Mouse (Mus musculus): Measurements from ENCODE around the gene Stmn1.
A peak's percentile ranks its signal among the peaks of the same experiment; 100 is the strongest.

Gene Stmn1

DNA sequence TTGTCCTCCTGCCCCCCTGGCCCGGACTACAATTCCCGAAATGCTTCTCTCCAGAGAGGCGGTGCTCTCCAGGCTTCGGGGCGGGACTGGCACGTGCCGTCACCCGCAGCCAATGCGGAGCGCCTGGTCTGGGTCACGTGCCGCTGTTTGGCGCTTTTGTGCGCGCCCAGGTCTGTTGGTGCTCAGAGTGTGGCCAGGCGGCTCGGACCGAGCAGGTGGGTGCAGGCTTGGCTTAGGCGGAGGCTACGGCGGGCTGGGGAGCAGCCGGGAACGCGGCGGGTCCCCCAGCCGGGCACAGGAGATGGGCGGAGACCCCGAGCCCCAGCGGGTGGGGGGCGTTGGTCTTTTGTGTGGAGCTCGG is at the start of gene Stmn1:
Gene Stmn1, plus strand, starts transcription at position 106 of the 361 bp plus-strand sequence.
- DNase-seq (ENCODE audit: inconsistent ontology term), result peak; percentile 94

DNA sequence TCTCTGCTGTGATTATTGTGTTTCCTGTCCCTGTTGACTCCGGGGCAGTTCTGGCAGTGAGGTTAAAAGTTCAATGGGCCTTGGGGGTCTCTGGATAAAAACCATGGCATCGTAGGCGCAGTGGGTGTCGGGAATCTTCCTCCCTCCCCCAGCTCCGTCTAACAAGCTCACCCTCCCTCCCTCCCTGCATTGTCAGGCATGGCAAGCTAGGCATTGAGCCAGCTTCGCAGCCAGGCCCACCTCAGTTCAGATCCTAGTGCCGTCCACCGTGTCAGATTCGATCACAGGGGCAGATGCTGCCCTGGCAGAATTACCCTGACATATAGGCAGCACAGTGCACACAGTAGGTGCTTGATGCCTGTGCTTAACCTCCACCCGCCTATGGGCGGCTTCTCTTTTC is 46.1 kb upstream of the Stmn1 start:
- DNase-seq (ENCODE audit: inconsistent ontology term), result no peak

DNA sequence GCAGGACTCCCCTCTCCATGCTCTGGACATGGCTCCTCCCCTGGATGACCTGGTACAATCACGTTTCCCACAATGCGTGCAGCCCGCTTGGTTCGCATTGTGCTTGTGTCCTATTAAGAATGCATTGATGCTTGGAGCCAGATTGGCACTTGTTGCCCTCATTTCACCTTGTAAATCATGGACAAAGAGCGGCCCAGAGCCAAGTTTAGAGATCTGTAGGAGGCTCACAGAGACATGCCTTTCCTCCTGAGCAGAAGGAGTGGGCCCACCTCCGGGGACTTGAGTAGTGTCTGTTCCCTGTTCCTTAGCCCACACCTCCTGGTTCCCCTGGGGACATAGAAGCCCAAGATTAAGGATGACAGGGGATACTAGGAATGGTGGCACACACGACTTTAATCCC is 44.2 kb upstream of the Stmn1 start:
- no peak for DNase-seq (ENCODE audit: inconsistent ontology term)

DNA sequence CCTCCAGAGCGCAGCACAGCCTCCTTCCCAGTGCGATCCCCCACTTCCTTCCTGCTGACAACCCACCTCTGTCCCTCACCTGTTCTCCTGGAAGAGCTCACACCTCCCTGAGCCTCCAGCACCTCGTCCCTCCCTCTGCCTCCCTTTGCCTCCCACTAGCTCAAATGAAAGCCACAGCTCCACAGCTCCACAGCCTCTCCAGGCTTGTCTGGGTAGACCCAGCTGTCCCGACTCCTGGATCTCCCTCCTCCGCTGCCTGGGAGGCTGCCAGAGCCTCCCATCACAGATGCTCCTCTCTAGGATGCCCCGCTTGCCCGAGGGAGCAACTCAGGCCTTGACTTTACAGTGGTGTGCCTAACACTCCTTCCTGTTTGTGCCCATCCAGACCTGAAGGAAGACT is 43.0 kb upstream of the Stmn1 start:
- no peak for DNase-seq (ENCODE audit: inconsistent ontology term)

DNA sequence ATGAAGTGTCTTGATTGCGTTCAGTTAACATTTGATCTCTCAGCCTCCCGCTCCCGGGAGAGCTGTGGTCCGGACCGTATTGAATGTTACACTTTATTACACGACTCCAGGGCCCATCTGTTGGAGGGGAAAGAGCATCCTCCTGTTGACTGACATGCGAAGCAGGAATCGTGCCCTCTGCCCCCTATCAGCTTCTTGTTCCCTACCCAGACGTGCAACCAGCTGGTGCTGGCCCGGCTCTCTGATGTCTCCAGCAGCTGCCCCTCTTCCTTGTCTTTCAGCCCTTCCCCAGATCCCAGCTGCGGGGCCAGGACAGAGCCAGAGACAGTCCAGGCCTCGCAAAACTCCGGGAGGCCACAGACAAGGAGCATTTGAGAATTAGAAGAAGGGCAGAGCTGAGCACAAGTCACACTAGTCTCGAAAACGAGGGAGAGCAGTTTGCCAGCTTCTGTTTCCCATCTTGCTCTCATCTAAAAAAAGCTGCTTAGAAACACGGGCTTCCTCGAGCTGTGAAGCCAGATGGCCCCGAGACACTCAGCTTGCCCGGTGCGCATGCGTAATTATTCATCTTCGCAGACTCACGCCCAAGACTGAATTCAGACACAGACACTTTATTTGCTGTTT is 37.6 kb upstream of the Stmn1 start:
- DNase-seq (ENCODE audit: inconsistent ontology term), result no peak

DNA sequence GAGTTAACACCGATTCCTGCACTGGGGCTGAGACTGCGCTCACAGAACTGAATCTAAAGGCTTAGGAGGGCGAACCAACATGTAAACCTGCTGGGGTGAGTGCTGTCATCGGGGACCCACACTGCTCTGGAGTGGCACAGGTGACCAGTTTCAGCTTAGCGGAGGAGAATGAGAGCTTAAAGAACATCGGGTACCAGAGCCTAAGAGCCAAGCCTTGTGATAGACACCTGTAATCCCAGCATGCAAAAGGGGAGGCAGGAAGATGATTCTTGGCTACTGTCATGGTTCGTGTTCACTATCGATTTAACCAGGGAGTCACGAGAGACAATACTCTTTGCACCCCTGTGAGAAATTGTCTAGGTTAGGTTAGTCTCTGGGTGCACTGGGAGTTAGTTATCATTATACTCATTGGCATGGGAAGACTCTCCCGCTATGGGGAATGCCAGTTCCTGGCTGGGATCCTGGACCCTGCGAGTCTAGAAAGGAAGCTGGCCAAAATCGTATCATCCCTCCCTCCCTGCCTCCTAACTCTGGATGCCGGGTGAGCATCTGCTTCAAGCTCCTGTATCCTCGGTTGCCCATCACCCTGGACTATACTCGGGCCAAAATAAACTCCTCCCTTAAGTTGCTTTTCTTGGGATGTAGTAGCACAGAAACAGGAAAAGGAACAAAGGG is 35.3 kb upstream of the Stmn1 start:
- no peak for DNase-seq (ENCODE audit: inconsistent ontology term)

DNA sequence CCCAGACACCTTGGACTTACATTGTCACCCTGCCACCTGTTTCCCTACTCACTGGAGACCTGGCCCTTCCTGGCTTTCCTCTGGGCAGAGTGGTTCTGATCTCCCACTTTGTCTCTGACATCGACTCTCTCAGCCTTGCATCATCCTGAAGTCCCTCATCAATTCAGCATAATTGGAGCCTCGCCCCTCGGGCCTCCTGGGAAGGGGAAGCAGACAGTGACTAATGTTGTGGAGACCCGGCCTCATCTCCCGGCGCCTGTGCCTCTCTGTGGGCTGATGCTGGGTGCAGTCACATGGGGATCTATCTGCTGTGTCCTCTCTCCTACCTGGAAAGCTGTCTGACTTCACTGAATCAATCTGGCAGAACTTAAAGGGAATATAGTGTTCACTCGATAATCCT is 31.9 kb upstream of the Stmn1 start:
- no peak for DNase-seq (ENCODE audit: inconsistent ontology term)

DNA sequence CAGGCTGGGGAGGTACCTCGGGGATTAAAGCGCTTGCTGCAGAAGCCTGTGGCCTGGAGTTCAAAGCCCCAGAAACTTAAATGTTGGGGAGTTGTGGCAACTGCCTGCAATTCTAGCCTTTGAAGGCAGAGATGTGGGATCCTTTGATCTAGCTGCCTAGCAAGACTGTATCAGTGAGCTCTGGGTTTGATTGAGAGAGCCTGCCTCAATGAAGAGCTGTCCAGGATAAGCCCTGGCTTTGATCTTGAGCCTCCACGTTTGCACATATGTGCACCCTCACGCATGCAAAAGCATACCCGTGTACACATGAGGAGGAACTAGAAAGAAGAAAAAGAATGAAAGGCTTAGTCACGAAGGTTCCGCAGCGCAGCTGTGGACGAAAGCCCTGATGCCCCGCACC is 31.5 kb upstream of the Stmn1 start:
- no peak for DNase-seq (ENCODE audit: inconsistent ontology term)

DNA sequence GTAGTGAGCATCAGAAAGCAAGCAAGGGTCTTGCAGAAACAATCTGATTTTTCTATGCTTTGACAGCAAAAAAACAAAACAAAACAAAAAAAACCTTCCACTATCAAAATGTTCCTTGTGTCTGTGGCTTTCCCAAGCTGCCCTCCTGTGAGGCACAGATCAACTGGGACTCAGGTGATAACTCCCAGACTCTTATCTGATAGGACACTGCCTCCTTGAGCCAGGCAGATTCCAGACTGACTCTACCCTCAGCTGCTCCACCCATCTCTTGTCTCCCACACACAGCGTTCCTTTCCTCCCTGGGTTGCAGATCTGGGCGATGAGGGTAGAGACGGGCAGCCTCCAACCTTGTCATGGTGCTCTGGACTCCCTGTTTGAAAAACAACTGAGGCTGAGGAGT is 29.0 kb upstream of the Stmn1 start:
- DNase-seq (ENCODE audit: inconsistent ontology term), result no peak

DNA sequence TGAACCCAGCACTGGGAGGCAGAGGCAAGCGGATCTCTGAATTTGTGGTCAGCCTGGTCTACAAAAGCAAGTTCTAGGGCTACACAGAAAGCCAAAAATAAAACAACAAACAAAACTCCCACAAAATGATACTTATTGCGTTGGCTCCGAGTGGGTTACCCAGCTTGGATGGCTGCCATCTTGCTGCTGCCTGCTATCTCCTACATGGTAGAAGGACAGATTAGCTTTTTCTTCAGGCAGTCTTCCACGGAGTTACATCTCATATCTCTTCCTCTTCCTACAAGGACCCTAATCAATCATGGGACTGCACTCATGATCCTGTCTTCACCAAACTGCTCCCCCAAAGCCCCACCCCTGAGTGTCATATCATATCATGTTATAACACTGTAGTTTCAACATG is 28.2 kb upstream of the Stmn1 start:
- DNase-seq (ENCODE audit: inconsistent ontology term), result no peak

DNA sequence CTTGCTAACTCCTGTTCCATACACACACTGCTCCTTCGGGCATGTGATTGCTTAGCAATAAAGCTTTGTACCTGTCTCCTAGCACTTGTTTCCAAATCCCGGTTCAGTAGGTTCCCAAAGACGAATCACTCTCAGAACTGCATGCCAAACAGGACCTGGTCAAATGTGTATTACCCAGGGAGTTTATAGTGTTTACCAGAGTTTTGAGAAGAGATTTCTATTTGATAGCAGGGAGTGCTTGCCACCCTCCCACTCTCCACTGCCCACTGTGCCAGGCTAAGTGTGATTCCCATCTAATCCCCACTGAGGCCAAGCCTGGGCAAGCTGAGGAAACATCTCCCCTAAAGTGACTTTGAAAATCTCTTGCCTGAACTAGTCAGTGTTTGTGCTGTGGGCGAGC is 25.9 kb upstream of the Stmn1 start:
- DNase-seq (ENCODE audit: inconsistent ontology term), result no peak

DNA sequence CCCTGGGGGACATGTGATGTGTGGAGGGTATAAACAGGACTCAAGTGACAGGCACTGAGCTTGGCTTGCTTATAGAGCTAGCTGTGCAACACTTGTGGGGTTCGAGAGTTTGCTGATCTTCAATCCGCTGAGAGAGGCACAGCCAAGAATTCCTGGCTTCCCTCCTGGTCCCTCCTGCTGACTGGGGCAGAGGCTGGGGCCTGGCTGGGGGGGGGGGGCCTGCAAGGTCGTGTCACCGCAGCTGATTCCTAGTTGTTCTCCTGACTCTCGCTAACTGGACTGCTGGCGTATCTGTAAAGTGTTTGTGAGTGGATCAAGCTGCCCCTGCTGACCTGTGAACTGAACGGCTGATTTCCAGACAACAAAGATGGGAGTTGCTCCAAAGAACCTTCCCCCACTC is 24.5 kb upstream of the Stmn1 start:
- no peak for DNase-seq (ENCODE audit: inconsistent ontology term)

DNA sequence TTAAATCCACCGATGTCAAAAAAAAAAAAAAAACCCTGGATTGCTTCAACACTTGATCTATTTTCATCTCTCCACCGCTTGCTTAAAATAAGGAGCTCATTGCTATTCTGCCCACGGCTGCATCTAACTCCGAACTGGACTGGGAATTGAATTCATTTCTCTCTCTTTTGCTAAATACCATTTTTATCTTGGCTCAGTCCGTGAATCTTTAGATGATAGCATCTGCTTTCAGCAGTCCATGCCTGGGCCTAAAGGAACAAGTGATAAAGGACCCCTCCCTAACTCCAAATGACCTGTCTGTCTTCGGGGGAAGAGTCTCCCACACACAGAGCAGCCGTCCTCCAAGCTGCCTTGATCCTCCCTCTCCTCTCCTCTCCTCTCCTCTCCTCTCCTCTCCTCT is 23.2 kb upstream of the Stmn1 start:
- no peak for DNase-seq (ENCODE audit: inconsistent ontology term)

DNA sequence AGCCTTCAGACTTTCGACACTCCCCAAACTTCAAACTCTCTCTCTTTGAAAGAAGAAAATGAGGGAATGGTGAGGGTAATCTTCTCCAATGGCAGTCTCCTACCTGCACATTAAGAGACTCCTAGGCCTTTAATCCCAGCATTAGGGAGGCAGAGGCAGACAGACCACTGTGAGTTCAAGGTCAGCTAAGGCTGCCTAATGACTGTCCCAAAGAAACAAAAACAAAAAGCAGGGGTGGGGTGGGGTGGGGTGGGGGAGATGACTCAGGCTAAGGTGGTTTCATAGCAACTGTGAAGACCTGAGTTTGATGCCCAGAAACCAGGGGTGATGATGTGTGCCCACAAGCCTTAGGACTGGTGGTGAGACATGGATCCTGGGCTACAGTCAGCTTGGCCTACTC is 22.6 kb upstream of the Stmn1 start:
- no peak for DNase-seq (ENCODE audit: inconsistent ontology term)

DNA sequence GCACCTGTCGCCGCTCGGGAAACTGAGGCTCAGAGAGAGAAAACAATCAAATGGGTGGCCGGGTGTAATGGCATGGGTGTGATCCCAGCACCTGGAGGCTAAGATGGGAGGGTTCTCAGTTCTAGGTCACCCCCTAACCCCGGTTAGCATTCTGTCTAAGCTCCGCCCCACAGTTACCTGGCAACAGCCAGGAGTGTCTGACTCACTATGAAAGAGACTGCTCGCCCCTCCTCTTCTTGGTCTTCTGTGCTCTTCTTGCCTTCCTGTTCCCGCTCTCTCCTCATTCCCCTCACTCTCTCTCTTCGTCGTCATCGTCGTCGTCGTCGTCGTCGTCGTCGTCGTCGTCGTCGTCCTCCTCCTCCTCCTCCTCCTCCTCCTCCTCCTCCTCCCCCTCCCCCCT is 20.2 kb upstream of the Stmn1 start:
- DNase-seq (ENCODE audit: inconsistent ontology term), result no peak

DNA sequence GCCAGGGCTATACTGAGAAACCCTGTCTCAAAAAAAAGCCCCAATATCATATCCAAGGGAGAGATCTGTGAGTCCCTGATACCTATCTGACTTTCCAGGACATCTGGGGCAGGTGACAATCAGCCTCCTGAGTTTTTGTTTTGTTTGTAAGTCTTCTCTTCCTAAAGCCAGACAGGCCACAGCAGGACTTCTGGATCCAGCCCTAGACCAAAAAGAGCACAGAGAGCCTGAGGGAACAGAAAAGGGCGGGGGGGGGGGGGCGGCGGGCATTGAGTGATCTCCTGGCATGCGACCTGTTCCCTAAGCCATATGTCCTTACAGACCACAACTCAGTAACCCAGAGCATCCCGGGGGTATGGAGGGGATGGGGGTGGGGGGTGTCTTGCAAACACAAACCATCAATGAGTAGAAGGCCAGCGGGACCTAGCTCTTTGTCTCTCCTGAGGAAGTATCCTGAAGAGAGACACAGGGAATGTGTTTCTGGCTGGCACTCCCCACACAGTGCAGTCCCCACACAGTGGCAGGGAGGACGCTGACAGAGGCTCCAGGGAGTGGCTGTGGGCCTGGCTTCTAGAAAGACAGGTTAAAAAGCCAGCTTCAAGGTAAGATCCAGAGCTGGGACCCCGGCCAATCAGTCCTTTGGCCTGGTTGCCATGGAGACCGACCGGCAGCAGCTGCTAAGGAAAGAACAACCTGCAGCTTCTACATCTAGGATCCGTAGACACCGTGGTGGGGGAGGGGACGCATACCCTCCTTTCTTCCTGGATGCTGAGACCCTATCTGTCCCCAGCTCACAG is 18.3 kb upstream of the Stmn1 start:
- no peak for DNase-seq (ENCODE audit: inconsistent ontology term)

DNA sequence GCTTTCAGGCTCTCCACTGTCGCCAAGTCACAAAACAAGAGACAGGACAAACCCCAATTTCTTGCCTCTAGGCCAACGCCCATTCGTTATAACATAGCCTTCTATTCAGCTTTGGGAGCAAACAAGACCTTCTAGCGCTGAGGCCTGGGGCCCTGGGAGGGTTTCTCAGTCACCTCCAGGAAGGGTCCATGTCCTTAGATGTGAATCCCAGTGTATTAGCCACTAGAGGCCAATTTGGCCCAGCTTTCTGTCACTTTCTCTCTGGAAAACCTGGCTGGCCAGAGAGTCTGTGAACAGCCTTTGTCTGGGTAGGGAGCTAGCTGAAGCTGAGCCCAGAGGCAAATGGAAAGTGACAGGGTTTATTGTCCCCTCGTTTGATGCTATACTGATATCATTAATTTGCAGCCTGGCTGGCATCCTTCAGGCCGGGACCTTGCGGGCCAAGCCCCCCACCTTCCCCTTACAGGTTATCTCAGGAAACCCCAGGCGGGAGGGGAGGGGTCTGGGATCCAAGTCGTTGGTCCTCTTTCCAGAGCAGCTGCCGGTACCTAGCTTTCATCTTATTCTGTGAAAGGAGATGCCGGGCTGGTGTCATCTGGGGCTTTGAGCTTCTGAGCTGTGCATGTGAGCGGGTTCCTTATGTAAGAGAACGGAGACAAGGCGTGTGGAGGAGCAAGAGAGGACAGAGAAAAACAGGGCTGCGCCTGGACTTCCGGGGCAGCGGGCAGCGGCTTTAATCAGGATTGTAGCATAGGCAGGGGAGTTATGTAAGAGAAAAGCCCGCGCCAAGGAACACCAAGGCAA is 17.5 kb upstream of the Stmn1 start:
- peak; percentile 75 for DNase-seq (ENCODE audit: inconsistent ontology term)

DNA sequence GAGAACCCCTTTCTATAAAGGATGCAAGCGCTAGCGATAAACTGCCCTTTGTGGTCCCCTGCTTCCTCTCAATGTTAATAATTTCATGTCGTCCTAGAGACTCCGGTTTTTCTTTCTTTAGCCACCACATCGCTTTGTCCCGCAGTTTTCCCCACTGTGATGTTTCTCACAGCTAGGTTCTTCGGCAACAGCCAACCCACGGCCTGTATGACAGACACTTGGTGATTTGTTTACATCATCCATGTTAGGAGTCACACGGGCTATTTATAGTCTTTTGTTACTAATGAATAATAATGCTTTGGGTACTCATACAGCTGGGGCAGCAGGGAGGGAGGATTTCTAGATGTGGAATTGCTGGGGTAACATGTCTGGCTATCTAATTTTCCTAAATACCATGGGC is 16.6 kb upstream of the Stmn1 start:
- no peak for DNase-seq (ENCODE audit: inconsistent ontology term)

DNA sequence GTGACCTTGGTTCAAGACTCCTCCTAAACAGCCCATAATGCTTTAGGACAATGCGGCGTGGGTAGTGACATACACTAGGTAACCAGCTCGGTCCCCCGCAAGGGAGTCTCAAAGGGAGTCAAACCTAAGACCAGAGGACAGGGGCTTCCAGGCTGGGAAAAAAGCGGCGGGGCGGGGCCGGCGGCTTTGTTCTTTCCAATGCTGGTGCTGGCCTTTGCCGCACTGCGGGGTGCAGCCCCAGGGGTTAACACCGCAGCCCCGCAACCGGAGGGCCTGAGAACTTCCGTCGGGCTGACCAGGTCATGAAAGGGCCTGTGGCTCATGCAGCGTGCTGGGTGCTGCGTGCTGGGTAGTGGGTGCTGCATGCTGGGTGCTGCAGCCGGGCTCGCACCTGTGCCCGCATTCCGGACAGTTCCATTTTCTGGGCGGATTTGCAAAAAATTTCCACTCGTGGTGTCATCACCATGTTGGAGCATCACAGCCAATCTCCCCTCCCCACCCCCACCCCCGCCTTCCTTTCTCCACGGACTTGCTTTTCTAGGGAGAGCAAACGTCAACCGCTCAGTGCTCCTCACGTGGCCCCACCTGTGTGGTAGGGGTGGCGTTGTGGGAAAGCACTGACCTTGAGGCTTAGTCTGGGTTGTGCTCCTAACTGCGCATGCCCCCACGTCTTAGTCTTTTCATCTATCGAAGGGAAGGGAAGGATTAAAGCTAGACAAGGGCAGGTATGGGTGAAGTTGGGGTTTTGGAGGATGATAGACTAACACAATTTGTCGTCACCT is 14.3 kb upstream of the Stmn1 start:
- no peak for DNase-seq (ENCODE audit: inconsistent ontology term)

DNA sequence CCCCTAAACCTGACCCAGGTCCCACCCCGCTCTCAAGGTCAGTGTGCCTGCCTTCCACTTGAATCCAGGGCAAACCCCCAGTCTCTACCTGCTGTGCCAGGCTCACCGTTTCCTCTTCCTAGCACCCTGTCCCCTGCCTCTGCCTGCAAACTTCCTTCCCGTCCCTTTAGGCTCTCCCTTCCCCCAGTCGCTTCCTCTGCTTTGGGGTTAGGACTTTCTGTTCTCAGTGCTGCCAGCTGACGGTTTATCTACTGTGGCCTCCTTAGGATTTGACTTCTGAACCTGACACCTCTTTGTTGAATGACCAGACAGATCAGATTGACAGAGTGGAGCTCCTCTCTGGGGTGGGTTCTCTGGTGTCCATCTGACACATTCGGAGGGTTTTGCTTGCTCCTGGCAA is 12.8 kb upstream of the Stmn1 start:
- no peak for DNase-seq (ENCODE audit: inconsistent ontology term)

DNA sequence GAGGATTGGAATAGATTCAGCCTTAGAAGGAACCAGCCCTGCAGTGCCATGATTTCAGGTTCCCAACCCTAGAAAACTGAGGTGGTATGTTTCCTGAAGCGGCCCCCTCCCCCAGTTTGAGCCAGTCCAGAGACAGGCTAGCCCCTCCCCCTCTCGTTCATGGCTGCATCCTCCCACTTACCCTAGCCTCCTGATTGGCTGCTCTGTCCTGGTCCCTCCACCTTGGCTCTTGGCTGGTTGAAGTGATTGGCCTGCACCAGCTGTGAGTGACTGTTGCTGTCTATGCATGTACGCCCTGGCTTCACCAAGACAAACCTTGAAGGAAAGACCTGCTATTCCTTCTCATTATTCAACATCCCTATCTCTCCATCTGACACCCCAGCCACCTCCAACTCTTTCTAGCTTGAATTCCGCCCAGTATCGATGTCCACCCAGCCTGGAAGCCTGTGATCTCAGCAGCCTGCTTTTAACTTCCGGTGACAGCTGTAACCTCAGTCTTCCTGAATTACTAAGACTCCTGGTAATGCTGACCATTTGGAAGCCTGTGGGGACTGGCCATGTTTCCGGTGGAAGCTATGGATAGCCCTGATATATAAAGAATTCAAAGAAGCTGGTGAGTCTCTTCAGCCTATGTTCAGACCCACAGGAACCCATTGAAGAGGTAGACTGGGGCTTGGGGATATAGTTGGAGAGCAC is 10.8 kb upstream of the Stmn1 start:
- no peak for DNase-seq (ENCODE audit: inconsistent ontology term)

All from Muller cell, postnatal 12 days (primary cell).